Mouse (Mus musculus): ENCODE measurements around the gene Nt5c3b.

The Nt5c3b gene

GRCm38 (mm10) chr11:100376746-100377389, 64.7 kb downstream of the Nt5c3b start:
- DNase-seq, result no peak

DNA sequence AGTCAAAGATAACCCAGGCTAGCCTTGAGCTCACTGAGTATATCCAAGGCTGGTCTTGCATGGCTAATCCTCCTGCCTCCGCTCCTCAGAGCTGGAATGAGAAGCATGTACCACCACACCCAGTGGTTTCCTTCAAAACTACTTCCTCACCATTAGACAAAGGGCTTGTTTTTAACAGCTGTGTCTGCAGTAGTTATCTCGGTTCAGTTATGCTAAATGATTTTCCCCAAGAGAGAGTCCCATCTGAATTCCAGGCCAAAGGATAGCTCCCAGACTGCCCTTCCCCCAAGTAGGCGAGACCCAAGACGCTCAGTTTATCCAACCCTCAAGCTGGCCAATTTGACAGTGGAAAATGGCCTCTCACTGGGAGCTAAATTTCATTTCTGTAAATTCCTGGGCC, 65.6 kb downstream of the Nt5c3b start:
- no peak for DNase-seq

- no peak for DNase-seq
Observed at GRCm38 (mm10) chr11:100375127-100375526, 66.5 kb downstream of the Nt5c3b start.
